Mouse (Mus musculus) lung, postnatal 36 days (tissue): ENCODE measurements around the gene Abcf1.

ENCODE experiments used
- DNase-seq: peaks from one replicate; pipeline ENCODE4 v3.0.0; 2022; ENCODE audit warnings: mixed read lengths

Abcf1 gene

DNA sequence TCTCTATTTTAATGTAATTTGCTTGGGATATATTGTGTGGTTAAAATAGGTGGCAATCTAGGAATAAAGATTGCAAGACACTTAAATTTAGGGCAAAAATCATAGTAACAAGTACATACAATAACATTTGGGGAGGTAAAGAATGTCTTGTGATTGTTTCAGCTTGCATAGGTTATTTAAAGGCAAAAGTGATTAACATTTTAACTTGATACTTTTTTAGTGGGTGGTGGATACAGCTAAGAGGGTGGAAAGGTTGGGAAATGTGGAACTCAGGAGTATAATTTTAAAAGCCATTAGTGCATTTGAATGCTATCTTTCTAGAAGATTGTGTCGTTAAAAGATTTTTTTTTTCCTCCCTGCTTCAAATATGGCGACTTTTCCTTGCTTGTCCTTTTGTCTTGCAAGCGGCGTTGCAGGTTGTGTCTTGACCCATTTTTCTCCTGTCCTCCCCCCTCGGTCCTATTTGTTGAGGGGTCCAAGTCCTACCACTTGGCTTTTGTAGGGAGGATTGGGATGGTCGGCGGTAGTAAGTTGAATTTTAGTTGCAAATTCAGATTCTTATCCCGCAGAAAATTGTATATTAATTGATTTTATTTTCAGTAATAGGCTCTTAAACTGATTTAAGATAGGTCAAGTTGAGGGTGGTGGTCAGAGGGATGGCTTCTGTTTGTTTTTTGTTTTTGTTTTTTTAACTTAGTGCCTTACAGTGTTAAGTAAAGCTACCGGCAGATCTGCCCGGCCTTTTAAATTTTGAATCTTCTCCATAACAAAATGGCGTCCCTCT is 51.1 kb downstream of the Abcf1 start:
- DNase-seq = peak; percentile 65

DNA sequence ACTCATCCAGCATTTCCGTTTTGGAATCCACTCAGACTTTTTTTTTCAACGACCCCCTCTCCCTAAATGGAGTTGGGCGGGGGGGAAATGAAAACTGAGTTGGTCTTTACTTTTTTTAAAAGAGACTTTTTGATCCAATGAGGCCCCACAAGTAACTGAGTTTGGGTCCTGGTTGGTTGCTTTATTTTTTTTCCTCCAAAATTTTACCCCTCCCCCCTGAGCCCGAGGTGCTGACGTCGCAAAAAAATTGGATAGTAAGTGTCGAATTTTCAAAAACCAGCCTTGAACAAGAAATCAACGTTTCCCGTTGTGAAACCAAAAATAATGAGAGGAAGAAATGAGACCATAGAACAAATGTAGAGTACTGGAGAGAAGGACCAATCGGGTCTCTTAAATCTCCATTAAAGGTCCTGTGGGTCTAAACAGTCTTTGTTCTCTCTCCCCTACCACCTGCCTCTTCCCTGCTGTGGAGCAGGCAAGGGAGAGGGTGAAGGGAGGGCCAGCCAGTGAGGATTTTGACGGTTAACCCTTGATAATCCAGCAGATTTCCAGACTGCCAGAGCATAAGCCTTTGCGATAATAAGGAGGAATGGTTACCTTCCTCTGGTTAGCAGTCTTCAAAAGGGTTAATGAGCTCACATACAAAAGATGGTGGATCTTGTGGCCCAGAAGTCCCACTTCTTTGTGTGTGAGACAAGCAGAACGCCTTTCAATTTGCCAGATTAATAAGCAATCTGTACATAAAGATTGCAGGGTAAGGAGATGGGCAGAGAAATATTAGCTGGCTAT is 51.9 kb downstream of the Abcf1 start:
- DNase-seq = peak; percentile 60

DNA sequence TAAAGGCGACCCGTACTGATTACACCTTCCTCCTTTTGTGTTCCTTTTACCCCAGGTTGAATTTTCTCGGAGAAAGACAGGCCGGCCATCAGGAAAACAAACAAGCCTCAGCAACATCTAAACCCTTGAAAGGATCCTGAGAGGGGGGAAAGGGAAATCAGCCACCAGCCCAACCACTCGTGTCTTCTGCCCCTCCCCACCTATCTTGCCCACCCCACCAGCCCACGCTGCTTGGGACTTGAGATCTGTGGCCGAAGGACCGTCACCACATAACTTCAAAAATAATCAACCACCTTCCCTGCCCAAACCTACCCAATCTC is 52.5 kb downstream of the Abcf1 start:
- DNase-seq = no peak

DNA sequence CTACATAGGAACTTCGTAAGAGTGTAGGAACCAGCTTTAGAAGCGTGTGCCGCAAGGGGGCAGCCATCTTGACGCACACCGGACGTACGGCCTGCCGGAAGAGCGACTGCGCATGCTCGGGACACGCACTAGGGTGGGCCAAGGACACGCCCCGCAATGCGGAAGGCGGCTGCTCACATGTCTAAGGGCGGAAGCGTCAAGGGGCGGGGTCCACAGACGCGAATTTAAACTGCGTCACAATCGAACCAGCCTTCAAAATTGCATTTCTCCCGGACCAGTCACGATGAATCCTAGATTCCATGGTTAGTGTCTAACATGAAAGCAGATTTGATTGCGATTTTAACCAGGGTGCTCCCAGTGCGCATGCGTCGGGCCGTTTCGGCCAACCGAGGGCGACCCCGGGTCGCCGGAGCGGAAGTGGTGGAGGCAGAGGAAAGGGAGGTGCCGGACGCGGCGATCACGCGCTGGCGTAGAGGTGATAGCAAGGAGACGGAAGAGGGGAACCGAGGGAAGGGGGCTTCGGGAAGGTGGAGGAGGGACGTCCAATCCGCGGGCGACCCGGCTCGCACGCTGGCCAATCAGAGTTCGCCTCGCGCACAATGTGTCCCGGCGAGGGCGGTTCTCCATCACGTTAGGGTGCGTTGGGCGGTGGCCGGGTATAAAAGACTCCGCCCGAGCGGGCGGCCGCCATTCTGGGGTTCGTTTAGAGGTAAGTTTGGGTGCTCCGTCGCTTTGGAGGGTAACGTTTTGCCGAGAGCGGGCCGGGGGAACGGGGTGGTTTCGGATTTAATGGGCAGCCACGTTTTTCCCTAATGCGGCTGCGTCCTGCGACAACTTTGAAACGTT is 53.0 kb downstream of the Abcf1 start, which contains the start of the genes Mrps18b and Ppp1r10:
Mrps18b (minus strand) TSS at position 93 of the 846 bp plus-strand sequence.
Ppp1r10 (plus strand) TSS at position 138 of the 846 bp plus-strand sequence.
- peak; percentile 99 for DNase-seq

DNA sequence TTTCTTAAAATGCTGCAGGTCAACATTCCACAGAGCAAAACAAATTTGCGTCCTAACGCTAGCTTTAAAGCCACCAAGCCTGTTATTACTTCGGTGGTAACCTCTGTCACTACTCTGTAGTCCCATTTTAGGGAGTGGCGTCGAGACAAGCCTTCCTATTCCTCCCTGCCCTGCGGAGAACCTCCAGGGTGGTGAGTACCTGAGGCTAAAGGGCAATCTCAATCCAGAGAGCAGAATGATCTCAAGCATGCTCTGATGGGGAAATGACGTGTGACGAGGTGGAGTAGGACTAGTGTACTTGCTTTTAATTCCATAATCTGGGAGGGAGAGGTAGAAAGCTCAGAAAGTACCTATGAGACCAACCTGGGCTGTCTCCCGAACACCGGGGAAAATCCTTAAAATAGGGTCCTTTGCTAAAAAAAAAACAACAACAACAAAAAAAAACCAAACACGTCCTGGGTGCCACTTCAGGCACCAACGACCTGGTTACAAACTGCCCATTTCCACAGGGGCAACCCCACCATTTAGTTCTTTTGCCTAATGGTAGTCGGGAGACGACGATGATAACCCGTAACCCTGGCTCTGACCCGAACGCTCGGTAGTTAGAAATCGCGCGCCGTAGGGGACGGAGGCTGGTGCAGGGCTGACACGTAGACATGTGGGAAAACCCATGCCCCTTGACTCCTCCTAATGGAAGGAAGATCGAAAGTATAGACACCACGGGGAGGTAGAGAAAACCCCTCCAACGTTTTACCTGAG is 53.8 kb downstream of the Abcf1 start:
- DNase-seq = peak; percentile 32

DNA sequence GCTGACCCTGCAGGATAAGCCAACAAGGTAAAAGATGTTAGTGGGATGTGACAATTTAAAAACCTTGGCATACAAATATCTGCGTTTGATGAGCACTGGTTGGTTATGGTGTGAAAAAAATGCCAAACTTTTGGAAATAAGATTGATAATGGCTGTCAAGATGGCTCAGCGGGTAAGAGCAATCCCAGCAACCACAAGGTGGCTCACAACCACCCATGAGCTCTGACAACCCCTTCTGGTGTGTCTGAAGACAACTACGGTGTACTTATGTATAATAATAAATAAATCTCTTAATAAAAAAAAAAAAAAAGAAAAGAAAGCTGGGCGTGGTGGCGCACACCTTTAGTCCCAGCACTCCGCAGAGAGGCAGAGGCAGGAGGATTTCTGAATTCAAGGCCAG is 54.6 kb downstream of the Abcf1 start:
- DNase-seq = no peak

DNA sequence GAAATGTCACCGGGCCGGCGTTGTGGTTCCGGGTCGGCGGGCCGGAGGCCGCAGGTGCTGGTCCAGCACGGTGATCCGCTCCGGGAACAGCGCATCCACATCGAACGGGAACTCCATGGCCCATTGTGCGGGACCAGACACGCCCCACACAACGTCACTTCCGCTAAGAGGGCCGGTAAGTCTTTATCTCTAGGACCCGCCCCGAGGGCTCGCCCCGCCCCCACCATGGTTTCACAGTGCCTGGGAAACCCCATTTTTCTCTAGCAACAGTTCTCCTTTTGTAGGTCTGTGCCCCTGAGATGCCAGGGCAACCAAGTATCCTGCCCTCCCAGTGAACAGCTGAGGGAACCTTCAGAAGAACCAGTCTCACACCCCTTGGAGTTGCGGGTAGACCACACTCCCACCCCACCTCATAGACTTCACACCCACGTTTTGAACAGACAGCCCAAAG is 59.6 kb downstream of the Abcf1 start, which contains the start of gene Atat1:
Atat1 (minus strand) TSS at position 157 of the 451 bp plus-strand sequence.
- peak; percentile 99 for DNase-seq

DNA sequence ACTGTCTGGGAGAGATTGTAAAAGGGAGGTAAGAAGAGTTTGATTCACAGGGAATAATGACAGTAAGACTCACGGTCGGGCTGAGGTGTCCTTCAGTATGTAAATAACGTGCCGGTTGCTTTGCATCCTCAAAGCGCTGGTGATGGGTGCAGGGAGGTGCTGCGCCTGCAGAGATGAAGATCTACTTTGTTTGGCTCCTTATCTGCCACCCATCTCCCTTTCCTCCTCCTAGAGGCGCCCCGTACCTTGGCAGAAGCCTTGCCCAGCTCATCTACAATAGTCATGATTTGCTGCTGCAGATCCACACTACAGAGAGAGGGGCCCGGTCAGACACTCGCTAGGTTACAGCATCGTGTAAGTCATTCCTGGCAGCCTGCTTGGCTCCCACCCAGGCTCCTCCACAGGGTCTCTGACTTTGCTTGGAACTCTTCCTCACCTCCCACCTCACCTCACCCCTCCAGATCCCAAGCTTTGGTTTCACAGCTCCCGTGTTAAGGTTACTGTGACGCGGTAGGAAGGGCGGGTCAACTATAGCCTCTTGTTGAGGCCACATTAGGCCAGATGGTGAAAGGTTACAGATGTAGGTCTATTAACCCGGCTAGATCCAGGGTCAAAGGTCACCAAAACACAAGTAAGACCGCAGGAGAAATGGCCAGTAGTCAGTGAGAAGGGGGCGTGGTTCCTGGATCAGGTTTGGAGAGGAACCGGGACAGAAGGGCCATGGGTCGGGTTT is 60.2 kb downstream of the Abcf1 start:
- no peak for DNase-seq

DNA sequence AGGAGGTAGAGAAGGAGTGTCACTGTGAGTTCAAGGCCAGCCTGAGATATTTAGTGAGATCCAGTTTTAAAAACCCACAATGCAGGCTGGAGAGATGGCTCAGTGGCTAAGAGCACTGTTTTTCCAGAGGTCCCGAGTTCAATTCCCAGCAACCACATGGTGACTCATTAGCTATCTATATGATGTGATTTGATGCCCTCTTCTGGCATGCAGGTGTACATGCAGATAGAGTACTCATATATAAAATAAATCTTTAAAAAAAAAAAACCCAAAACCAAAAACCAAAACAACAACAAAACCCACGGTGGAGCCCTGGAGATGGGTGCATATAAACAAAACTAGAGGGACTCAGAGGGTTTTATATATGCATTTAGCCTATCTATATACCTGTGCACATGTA is 62.0 kb downstream of the Abcf1 start:
- DNase-seq = peak; percentile 32
